Mouse (Mus musculus): ENCODE measurements around the gene Etnk1.

DNA sequence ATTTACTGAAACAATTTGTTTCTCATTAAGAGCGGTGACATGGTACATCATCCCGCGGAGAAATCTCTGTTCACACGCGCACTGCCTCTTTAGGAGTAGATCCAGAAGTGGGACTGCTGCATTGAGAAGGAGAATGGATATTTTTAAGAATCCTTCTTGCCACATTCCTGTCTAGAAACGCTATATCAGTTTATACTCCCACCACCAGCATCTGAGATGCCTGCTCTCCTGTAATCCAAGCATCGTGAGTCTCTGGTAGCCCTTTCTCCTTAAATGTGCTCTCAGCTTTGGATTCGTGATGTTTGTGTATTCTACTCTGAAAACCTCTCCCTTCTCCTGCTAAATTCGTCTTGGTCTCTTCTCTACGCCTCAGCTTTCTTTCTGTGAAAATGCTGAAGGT, 98.5 kb downstream of the Etnk1 start:
- no peak for TF ChIP-seq TBP (IDR thresholded peaks at IDR 0.05; ENCODE audit: low read depth, low read length)
- no peak for TF ChIP-seq MYC (IDR thresholded peaks at IDR 0.05; ENCODE audit: low read depth, low read length)

Data from MEL (cell line).